Mouse (Mus musculus): ENCODE measurements around the gene Prpf38b.
"Not testable (repeated sequence)": the region's sequence is repeated elsewhere in the genome, so short reads cannot be mapped to it uniquely, and the experiment has no call there.

The Prpf38b gene

GRCm38 (mm10) chr3:108902038-108902437 lies 9.5 kb downstream of the Prpf38b start:
- no peak for ATAC-seq (ENCODE audit: insufficient number of reproducible peaks, low FRiP score, low TSS enrichment)

GRCm38 (mm10) chr3:108900681-108901080 lies 10.8 kb downstream of the Prpf38b start:
- ATAC-seq (ENCODE audit: insufficient number of reproducible peaks, low FRiP score, low TSS enrichment), result no peak

- no peak for ATAC-seq (ENCODE audit: insufficient number of reproducible peaks, low FRiP score, low TSS enrichment)
These were observed 11.4 kb downstream of the Prpf38b start for GRCm38 (mm10) chr3:108900147-108900546.

- ATAC-seq (ENCODE audit: insufficient number of reproducible peaks, low FRiP score, low TSS enrichment), result no peak
These were observed 12.9 kb downstream of the Prpf38b start for GRCm38 (mm10) chr3:108898640-108899039.

GRCm38 (mm10) chr3:108892914-108893313 lies 18.6 kb downstream of the Prpf38b start:
- no peak for ATAC-seq (ENCODE audit: insufficient number of reproducible peaks, low FRiP score, low TSS enrichment)

GRCm38 (mm10) chr3:108892080-108892479 lies 19.4 kb downstream of the Prpf38b start:
- ATAC-seq (ENCODE audit: insufficient number of reproducible peaks, low FRiP score, low TSS enrichment), result no peak

- ATAC-seq (ENCODE audit: insufficient number of reproducible peaks, low FRiP score, low TSS enrichment), result no peak
These were observed 21.6 kb downstream of the Prpf38b start, which contains the start of gene Fndc7 for GRCm38 (mm10) chr3:108889908-108890307. TSS of gene Fndc7 (minus strand) at chr3:108890008.

GRCm38 (mm10) chr3:108887618-108887975 lies 23.9 kb downstream of the Prpf38b start:
- no peak for ATAC-seq (ENCODE audit: insufficient number of reproducible peaks, low FRiP score, low TSS enrichment)

- ATAC-seq (ENCODE audit: insufficient number of reproducible peaks, low FRiP score, low TSS enrichment), result no peak
These were observed 24.5 kb downstream of the Prpf38b start for GRCm38 (mm10) chr3:108886934-108887617.

- no peak for ATAC-seq (ENCODE audit: insufficient number of reproducible peaks, low FRiP score, low TSS enrichment)
These were observed 25.6 kb downstream of the Prpf38b start for GRCm38 (mm10) chr3:108885686-108886530.

GRCm38 (mm10) chr3:108884706-108885289 lies 26.7 kb downstream of the Prpf38b start:
- ATAC-seq (ENCODE audit: insufficient number of reproducible peaks, low FRiP score, low TSS enrichment), result no peak

GRCm38 (mm10) chr3:108883067-108883466 lies 28.5 kb downstream of the Prpf38b start:
- no peak for ATAC-seq (ENCODE audit: insufficient number of reproducible peaks, low FRiP score, low TSS enrichment)

GRCm38 (mm10) chr3:108881873-108882272 lies 29.7 kb downstream of the Prpf38b start:
- not testable (repeated sequence) for ATAC-seq (ENCODE audit: insufficient number of reproducible peaks, low FRiP score, low TSS enrichment)

- no peak for ATAC-seq (ENCODE audit: insufficient number of reproducible peaks, low FRiP score, low TSS enrichment)
These were observed 30.7 kb downstream of the Prpf38b start for GRCm38 (mm10) chr3:108880544-108881507.

GRCm38 (mm10) chr3:108879836-108880435 lies 31.6 kb downstream of the Prpf38b start:
- no peak for ATAC-seq (ENCODE audit: insufficient number of reproducible peaks, low FRiP score, low TSS enrichment)

- no peak for ATAC-seq (ENCODE audit: insufficient number of reproducible peaks, low FRiP score, low TSS enrichment)
These were observed 32.4 kb downstream of the Prpf38b start for GRCm38 (mm10) chr3:108879129-108879528.

- no peak for ATAC-seq (ENCODE audit: insufficient number of reproducible peaks, low FRiP score, low TSS enrichment)
These were observed 40.9 kb downstream of the Prpf38b start for GRCm38 (mm10) chr3:108870631-108871030.

GRCm38 (mm10) chr3:108867449-108867848 lies 44.1 kb downstream of the Prpf38b start:
- ATAC-seq (ENCODE audit: insufficient number of reproducible peaks, low FRiP score, low TSS enrichment), result no peak

- no peak for ATAC-seq (ENCODE audit: insufficient number of reproducible peaks, low FRiP score, low TSS enrichment)
These were observed 45.9 kb downstream of the Prpf38b start for GRCm38 (mm10) chr3:108865676-108866075.

- no peak for ATAC-seq (ENCODE audit: insufficient number of reproducible peaks, low FRiP score, low TSS enrichment)
These were observed 46.4 kb downstream of the Prpf38b start for GRCm38 (mm10) chr3:108865129-108865528.
